Mouse (Mus musculus) limb, embryonic 10.5 days (tissue): Measurements from ENCODE around the gene Zfp414. TPM values are rescaled to one million over a fixed set of nuclear protein-coding genes. Genes with fewer than 3 reads are reported as not detected.

ENCODE experiments used
- DNase-seq: peaks from one replicate; pipeline ENCODE4 v3.0.0-alpha.2; 2017; ENCODE audit warnings: low spot score
- H3K27ac ChIP-seq: fragments of 300-500 bp; sonication (generic); 2 replicates; pipeline ENCODE4 v1.5.1; 2016; ENCODE audit warnings: mild to moderate bottlenecking
- H3K27me3 ChIP-seq: fragments of 300-500 bp; sonication (generic); 2 replicates; pipeline ENCODE4 v1.6.1; 2016; ENCODE audit warnings: low read depth, mild to moderate bottlenecking; ENCODE audit not compliant: poor library complexity, severe bottlenecking
- H3K36me3 ChIP-seq: fragments of 300-500 bp; sonication (generic); 2 replicates; pipeline ENCODE4 v1.6.1; 2016; ENCODE audit warnings: mild to moderate bottlenecking, moderate library complexity
- H3K4me1 ChIP-seq: fragments of 300-500 bp; sonication (generic); 2 replicates; pipeline ENCODE4 v1.6.1; 2016
- H3K4me3 ChIP-seq: fragments of 300-500 bp; sonication (generic); 2 replicates; pipeline ENCODE4 v1.5.1; 2016; ENCODE audit warnings: mild to moderate bottlenecking, moderate library complexity
- H3K9me3 ChIP-seq: fragments of 300-500 bp; sonication (generic); replicated peaks from 2 replicates; pipeline ENCODE4 v1.6.1; 2016; ENCODE audit warnings: mild to moderate bottlenecking
- WGBS: fragments of 180-500 bp; shearing (Covaris S2); methylation state at CpG from one replicate; pipeline ENCODE4 v1.1.7; 2016; 5-methylcytosine and 5-hydroxymethylcytosine counted together
- polyA plus RNA-seq: library from polyadenylated mRNA; unstranded; fragments of >200 nt; fragmentation: Nextera tagmentation; extraction: Ambion mirVana; gene quantifications from 2 replicates; pipeline ENCODE4 v1.2.1, GENCODE M21; 2016

Gene Zfp414
- polyA plus RNA-seq, 1 experiment from 2014 or later = 42.2 TPM

- H3K9me3 ChIP-seq = no peaks in the 10 kb centered on the region
- H3K4me3 ChIP-seq = no peak overlapping the region
- H3K27me3 ChIP-seq = no peaks in the 10 kb centered on the region
- no peaks in the 10 kb centered on the region for H3K4me1 ChIP-seq
- 90% methylated on average over 2 of the region's 2 CpGs for WGBS
- peaks cover 60% of the 10 kb centered on the region for H3K36me3 ChIP-seq
- DNase-seq = no peak
- no peak overlapping the region for H3K27ac ChIP-seq
Observed at GRCm38 (mm10) chr17:33676086-33676485, 47.2 kb downstream of the Zfp414 start.

- H3K36me3 ChIP-seq = peaks cover 68% of the 10 kb centered on the region
- no peak for DNase-seq
- no peak overlapping the region for H3K4me3 ChIP-seq
- H3K4me1 ChIP-seq = peaks cover 20% of the 10 kb centered on the region
- no peaks in the 10 kb centered on the region for H3K27me3 ChIP-seq
- H3K9me3 ChIP-seq = no peaks in the 10 kb centered on the region
- H3K27ac ChIP-seq = no peak overlapping the region
Observed at GRCm38 (mm10) chr17:33678771-33679170, 49.9 kb downstream of the Zfp414 start.

Other genes with a start within 250 kb of the Zfp414 start
- 19.7 and 25.5 TPM in 2 replicates for gene Zfp101, start 234.4 kb upstream of the Zfp414 start, polyA plus RNA-seq
- not detected in 2 replicates for gene Actl9, start 196.2 kb upstream of the Zfp414 start, polyA plus RNA-seq
- gene Adamts10, start 104.9 kb upstream of the Zfp414 start, polyA plus RNA-seq = 71.5 and 103 TPM in 2 replicates
- gene Myo1f, start 73.4 kb upstream of the Zfp414 start, polyA plus RNA-seq = 1.2 and 2.0 TPM in 2 replicates
- gene Pram1, start 9.0 kb downstream of the Zfp414 start, polyA plus RNA-seq = 0.56 and 0.66 TPM in 2 replicates
- gene Hnrnpm, start 57.8 kb downstream of the Zfp414 start, polyA plus RNA-seq = 481 and 555 TPM in 2 replicates
- gene March2, start 89.6 kb downstream of the Zfp414 start, polyA plus RNA-seq = 30.1 and 32.5 TPM in 2 replicates
- 325 and 350 TPM in 2 replicates for gene Rab11b, start 131.4 kb downstream of the Zfp414 start, polyA plus RNA-seq
- 30.2 and 38.9 TPM in 2 replicates for gene Angptl4, start 152.7 kb downstream of the Zfp414 start, polyA plus RNA-seq
- gene Kank3, start 181.4 kb downstream of the Zfp414 start, polyA plus RNA-seq = 24.8 and 28.5 TPM in 2 replicates
- 867 and 991 TPM in 2 replicates for gene Rps28, start 195.5 kb downstream of the Zfp414 start, polyA plus RNA-seq
- 497 and 518 TPM in 2 replicates for gene Ndufa7, start 195.5 kb downstream of the Zfp414 start, polyA plus RNA-seq
- 98.2 and 119 TPM in 2 replicates for gene Cd320, start 214.0 kb downstream of the Zfp414 start, polyA plus RNA-seq
- gene Gm7029, start 244.7 kb downstream of the Zfp414 start, polyA plus RNA-seq = not detected in 2 replicates